Mouse (Mus musculus): ENCODE data around the gene Cftr. TPM values are rescaled to one million over a fixed set of nuclear protein-coding genes. Genes with fewer than 3 reads are reported as not detected.

The Cftr gene
- not detected for polyA plus RNA-seq (2017; shearing (Covaris generic))

DNA sequence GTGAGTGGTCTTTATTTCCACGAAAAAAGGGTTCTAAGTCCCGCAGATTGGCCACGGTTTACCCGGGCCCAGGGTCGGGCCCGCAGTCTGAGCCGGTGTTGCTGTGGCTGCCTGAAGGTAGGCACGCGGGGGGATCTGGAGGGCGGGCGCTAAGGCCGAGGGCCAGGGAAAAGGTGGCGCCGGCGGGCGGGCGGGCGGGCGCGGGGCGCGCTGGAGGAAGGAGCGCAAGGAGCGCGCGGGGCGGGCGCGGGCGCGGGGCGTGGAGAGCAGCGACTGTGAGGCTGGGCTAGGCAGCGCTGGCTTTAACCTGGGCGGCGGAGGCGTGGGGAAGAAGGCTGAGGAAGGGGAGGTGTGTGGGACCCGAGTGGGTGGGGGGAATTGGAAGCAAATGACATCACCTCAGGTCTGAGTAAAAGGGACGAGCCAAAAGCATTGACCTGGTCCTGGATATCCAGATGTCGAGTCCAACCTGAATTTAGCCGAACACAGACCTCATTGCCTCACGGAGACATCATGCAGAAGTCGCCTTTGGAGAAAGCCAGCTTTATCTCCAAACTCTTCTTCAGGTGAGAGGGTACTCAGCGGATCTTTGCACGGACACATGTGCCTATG, at the start of gene Cftr:
Gene Cftr (plus strand): TSS at position 377 of the 612 bp plus-strand sequence.
- ATAC-seq = no peak

DNA sequence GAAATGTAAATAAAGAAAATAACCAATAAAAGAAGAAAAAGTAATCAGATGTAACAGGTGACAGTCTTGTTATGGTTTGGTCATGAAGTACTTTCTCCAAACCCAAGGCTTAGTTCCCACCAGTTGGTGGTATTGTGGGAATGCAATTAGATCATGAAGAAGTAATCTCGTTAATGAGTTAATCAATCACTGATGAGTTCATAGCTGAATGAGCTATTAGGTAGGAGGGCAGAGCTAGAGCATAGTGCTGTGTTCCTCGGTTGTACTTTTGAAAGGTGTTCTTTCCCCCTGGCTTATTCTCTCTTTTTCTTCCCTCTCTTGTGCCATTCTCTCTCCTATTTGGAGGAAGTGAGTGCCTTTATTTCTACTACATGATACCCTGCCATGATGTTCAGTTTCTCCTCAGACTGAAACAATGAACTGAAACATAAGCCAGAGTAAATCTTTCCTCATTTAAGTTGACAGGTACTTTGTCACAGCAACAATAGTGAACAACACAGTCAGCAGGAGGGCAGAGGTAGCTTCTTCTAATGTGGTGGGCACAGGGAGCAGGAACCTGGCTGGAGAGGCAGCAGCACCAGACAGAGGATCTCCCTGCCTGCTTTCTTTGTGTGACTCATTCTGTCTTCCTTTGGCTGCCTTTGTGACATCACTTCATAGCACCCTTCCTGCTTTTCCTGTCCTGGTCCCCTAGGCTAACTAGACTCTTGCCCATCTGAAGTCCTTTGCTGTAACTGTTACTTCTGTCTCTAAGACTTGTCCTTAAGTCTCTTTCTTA, 43.1 kb upstream of the Cftr start:
- no peak for ATAC-seq

DNA sequence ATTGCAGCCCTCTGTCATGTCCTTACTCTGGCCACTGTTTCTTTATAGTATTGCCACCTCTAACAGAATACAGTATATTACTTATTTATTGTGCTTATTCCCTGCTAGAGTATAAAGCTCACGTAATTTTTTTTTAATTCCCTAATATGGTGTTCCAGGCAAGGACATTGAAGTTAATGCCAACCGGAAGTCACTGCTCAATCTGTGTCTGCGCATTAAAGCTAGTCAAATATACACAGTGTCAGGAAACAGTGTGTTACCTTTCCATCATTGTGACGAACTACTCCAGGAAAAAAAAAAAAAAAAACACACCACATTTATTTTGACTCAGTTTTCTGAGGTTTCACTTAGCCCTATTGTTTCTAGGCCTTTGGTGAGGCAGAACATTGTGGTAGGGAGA, 42.4 kb upstream of the Cftr start:
- no peak for ATAC-seq

DNA sequence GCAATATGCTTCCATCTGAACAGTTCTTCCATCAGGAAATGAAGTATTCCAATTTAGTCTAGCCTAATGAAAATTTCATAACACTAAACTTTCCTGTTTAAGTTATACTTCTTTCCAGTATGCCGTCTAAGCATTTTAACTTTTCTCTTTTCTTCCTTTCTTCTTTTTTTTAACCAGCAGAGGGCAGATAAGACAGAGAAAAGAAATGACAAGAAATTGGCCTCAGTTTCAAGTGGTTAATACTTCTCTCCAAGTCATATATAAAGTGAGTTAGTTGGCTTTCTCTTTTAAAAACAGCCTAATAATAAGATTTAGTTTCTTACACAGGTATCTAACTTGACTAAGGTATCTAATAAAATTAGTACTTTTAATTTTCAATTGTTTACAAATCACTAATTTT, 35.2 kb upstream of the Cftr start:
- ATAC-seq = no peak

DNA sequence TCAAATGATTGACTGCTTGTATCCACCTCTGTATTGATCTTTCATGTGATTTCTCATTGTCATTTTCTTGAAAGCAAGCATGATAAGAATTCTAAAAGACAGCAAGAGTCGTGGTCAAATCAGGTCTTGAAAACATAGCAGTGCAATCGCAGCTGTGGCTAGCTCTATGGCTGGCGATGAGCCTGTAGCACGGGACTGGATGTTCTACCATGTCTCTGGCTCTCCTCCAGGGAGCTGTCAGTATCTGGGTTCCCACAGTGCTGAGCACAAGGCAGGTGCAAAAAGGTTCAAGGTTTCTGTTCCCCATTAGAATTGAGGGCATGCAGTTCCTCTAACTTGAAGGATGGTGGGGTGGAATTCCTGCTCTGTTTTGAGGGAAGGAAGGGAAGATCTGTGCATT, 17.5 kb upstream of the Cftr start:
- no peak for ATAC-seq

DNA sequence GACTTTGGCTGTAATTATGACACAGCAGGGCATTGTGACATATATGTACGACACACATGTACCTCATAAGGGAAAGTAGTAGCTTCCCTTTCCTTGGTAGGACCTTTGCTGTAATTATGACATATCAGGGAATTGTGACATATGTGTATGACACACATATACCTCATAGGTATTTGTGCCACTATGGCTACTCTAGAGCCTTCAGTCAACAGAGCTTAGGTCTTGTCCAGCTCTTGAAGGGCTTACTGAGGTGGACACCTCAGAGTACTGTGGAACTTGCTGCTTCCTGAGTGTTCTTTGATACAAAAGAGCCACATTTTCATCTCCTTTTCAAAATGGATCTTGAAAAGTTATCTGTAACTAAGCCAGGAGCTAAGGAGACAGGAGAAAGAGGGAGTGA, 869 bp upstream of the Cftr start:
- no peak for ATAC-seq

DNA sequence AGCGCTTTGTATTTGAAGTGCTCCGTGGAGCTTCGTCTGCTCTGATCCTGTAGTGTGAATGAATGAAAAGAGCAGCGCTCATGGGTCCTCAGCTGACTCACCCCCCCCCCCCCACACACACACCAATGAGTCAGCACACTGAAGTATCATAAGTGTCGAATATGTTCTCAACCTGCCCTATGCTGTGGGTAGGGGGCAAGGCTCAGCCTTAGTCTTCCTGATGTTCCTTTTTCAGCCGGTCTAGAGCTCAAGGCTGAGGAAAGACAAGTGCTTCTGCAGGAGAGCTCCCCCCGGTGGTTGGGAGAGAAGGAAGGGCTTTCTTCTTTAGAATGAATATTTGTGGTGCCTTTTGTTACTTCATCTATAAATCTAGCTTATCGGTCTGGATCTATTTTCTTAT, 1.1 kb downstream of the Cftr start:
- ATAC-seq = no peak

DNA sequence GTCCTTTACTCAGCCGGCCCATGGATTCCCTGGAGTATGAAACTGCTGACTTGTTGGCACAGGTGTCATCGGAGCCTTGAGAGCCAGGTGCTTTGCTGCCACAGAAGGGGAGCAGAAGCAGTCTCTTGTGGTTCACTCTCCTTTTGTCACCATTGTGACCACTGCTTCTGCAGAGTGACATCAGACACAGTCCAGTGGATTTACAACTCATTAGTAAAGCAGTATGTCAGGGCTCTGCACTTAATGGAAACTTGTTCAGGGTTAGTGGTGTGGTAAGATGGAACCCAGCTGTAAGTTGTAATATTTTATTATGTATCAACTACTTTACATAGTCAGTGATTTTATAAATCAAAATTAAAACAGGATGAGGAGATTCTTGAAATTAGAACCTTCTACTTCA, 7.0 kb downstream of the Cftr start:
- no peak for ATAC-seq

DNA sequence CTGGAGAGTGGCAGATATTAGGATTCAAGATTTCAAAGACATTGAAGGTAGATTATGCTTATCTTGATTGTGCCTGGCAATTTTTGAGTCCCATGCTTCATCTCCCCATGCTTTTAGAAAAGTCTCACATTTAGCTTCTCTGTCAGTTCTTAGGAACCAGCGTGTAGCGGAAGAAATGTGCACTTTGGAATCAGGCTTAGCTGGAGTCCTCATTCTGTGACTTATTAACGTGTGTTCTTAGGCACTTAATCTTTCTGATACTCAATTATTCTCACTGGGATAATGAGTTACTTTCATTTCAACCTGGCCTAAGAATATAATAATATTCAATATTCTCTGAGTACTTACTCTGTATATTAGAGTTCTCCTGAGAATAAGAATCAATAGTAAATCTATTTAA, 10.2 kb downstream of the Cftr start:
- ATAC-seq = no peak

DNA sequence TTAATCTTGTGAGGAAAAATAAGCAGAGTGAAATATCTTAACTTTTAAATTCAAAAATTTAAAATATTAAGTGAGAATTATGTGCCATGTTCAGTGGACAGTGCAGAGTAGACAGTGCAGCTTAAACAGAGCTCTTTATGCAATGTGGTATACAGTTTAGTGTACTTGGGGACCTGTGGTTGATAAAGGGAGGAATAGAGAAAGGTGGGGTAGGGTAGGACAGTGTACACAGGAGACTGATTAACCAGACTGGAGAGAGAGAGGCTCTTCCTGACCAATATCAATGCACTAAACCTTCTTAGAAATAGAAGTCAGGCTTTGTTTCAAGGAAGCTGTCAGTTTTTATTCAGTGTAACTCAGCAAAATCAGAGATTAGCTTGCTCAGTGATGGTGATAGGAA, 12.4 kb downstream of the Cftr start:
- ATAC-seq = no peak

DNA sequence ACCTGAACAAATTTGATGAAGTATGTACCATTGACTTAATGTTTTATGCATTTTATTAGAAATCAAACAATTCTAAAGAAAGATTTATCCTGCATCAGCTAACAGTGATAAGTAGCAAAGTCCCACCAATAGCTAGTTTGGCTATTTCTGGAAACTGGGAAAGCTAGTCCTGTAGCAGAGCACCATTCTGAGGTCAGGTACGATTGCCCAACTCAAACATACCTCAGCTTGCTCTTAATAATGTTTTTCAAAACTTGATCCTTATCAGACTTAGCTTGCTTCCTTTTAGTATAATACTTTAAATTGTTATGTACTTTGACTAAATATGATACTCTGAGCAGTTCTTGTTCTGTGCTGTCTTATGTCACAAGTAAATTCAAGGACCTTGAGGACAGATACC, 50.2 kb downstream of the Cftr start:
- ATAC-seq = no peak

DNA sequence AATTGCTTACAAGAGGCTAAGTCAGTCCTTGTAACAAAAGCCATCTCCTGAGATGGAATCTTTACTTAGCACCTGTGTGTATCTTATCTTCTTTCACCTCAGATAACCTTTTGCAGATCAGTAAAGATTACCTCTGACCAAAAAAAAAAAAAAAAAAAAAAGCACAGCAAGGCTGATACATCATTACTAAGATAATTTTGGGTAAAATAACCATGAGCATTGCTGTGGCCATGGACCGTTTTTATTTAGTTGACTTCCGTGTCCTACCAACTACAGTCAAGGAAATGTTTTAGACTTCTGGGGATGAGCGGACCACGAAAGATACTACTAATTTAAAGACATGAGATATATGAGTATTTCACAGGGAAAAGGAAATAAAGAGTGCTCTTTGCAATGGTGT, 52.7 kb downstream of the Cftr start:
- ATAC-seq = no peak

DNA sequence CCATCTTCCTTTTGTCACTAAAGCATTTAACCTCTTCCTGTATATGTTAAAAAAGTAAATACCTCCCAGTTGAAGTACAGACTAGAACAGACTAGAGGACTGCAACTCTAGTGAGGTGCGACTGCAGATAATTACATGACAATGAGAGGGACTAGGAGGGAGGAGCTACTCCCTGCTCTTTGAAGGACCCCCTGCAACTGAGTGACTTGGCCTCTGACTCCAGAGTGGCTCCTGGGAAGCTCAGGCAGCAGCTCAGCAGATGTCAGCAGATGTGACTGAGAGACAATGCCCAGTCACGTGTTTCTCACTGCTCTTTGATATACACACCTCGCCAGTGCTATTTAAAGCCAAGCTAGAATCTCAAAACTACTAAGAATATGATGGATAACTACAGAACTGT, 54.7 kb downstream of the Cftr start:
- no peak for ATAC-seq

DNA sequence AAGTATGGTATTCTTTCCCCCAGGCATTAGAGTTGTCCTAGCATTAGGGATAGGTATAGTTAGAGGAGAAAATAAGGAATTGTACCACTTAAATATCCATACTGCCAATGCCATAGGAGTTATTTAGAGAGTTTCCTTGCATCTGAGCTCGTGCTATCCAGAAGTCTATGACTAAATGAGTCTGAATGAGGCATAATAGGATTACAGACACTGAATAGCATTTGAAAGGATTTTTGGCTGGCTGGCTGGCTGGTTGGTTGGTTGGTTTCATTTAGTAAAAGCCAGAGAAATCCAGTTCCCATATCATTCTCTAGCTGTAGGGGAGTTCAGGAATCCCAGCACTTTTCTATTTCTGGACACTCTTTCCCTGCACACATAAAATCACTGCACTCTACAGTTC, 76.0 kb downstream of the Cftr start:
- no peak for ATAC-seq

DNA sequence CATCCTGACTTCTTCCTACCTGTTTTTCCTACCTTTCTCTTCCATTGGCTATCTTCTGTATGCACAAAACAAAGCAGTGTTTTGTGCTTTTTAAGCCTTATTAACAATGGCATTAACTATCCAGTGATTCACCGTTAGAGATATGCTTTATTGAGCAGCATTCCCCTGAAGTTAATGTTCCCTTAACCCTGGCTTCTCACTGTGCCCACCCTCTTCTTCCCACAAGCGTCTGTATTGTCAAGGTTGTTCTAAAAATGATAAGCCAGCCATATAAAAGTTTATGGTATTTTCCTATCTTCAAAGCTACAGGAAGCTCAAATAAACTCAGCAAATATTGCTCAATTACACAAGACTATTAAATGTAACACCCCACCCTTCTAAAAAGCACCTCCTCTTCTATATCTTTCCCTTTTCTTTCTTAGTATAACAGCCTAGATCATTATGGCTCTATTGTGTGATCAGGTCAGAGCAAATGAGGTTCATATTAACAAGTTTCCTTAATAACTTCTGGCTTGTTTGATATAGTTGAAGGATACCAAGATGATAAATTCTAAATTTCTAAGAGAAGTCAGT, 77.5 kb downstream of the Cftr start:
- no peak for ATAC-seq

DNA sequence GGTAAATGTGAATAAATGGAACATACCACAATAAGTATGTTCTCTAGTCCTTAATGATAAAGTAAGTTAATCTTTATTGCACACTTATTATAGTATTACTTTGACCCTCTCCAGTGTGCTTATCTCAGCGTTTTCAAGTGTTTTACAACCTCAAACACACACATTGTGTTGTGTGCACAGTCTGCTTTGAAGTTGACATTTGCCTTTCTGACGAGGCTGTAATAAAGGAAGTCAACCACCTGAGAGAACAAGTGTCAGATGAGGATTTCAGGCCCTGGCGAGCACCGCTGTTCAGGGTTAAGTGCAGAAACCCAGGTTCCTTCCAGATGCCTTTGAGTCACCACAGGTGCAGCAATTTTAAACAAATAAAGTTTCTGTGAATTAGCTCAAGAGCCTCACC, 78.0 kb downstream of the Cftr start:
- no peak for ATAC-seq

DNA sequence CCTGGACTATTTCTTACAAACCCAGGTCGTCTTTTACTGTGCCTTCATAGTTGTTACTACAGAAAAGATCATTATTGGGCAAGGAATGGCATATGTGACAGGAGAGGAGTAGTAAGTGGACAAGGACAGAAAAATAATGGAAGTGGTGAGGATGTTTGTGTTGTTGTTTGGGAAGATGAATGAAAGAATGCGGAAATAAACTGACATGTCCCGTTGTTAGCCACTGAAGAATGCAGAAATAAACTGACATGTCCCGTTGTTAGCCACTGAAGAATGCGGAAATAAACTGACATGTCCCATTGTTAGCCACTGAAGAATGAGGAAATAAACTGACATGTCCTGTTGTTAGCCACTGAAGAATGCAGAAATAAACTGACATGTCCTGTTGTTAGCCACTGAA, 84.1 kb downstream of the Cftr start:
- no peak for ATAC-seq

DNA sequence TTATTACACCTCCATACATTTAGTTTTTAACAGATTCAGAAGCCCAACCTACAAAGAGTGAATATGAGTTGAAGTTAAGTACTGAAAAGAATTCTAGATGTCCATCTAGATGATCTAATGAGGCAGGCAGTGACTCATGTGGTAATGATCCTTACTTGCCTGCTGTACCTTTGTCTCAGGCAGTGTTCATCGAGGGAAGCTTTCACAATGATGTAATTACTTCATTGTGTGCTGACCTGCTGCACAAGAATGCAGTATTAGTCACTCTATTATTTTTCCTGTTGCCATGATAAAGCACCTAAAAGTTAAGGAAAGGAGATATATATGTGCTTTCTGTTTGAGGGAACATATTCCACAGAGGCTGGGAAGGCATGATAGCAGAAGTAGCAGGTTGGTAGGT, 100.5 kb downstream of the Cftr start:
- no peak for ATAC-seq

DNA sequence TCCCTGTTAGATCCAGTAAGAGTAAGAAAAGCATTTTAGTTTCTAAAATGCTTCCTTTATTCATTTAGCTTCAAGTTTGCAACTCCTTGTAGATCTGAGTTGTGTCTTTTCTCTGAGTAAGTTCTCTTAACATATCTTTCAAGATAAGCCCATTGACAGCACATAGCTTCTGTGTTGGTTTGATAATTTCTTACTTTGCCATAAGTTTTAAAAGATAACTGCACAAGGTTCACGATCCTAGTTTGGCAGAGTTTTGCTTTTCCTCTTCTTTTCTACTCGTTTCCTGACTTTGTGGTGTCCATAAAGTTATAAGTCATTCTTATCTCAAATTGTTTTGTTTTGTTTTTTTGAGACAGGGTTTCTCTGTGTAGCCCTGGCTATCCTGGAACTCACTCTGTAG, 130.3 kb downstream of the Cftr start:
- ATAC-seq = no peak

DNA sequence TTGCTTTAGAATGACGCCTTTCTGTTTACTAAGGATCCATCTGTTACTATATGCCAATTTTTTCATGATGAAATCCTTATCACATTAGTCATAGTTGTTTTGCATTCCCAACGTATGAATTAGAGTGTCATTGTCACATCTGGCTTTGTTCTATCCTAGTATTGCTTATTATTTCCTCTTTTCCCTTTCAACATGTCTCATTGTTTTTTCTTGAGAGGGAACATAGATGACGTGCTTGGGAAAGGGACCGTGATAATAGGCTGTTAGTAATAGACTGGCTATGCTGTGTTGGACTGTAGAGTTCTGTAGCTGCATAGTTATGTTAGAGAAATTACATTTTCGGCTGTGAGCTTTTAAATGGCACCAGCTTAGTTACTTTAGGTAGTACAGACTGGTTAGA, 131.6 kb downstream of the Cftr start:
- no peak for ATAC-seq

DNA sequence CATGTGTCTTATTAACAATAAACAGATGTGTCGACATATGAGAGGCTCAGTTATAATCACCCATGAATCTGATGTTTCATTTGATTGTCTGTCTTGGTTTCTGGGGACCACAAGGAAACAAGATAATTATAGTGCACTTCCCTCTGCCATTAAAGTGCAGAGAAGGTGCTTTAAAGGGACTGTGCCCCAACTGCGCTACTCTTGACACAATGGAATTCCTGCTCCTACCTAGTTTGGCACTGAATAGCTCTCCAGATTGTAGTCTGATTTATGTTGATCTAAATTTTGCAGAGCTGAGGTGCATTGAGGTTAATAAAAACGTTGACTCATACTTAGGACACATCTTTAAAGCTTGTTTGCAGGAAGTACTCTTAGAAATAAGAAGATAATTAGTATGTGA, 132.7 kb downstream of the Cftr start:
- ATAC-seq = no peak

DNA sequence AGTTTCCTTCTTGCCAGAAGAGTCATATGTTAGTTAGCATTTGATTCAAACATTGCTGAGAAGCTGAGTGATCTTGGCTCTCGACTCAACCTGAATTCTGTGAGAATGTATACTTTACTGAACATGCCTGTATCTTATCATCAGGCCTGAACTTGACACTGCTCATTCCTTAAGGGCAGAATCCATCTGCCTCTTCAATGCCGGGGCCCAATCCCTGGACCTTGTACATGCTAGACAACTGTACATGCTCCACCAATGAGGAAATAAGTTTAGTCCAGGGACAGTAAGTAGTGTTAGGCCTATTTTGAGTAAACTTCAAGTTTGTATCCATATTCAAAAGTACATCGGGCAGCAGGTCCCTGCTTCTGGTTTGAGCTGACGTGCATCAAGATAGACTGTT, 134.6 kb downstream of the Cftr start:
- no peak for ATAC-seq

DNA sequence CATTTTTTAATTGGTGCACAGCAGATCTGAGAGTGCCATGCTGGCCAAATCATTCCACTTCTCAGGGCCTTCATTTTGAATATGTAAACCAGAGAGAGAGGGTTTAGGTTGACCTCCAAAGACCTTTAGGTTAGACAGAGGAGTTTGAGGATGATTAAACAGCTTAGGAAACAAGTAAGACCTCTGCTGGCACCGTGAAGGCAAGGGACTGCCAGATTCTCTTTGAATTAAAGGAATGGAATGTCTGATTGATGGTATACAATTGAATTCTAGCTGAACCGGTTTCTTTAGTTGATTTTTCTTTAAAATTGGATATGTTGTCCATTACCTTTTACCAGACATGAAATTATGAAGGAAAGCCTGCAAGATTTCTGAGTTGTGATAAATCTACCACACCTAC, 140.5 kb downstream of the Cftr start:
- ATAC-seq = no peak

DNA sequence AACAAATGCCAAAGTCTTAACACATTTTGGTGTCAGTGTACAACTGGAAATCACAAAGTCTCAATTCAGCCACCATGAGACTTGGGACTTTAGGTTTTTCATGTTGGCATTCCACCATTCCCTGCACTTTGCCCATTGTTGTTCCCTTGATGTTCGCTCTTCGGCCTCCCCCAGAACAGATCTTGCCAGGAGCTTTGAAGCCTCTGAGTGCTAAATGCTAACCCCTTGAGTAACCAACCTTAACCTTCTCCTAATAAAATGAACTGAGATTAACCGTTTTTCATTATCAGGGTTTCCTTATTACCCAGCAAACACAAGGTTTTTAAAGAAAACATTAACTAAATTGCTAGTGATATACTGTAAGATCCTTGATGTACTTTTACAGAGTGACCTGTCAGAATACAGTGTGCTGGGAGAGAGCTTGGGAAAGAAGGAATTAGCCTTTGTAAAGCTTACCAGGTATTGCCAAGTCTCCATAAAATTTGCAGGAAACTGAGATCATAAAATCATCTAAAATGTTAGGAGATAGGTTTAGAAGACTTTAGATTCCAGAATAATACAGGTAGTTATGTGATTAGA, 144.0 kb downstream of the Cftr start:
- no peak for ATAC-seq
